Mouse (Mus musculus) layer of hippocampus, postnatal 14 days (tissue): Measurements from ENCODE around the gene Col11a2. TPM values are rescaled to one million over a fixed set of nuclear protein-coding genes. Genes with fewer than 3 reads are reported as not detected.

Experiments used
- DNase-seq, 2 experiments: peaks; one replicate each; pipeline ENCODE4 v3.0.0; 2021 to 2022; ENCODE audit warnings: low spot score in 2 of 2, mixed read lengths in 1 of 2
- microRNA-seq, 2 experiments: library from miRNA; unstranded; fragments of <30 nt; microRNA quantifications; one replicate each; pipeline ENCODE4 v1.2.0; 2021
- total RNA-seq, 2 experiments: library from RNA; stranded (reverse); gene quantifications; 2 replicates each; pipeline ENCODE4 v1.2.3; 2021

The Col11a2 gene
- total RNA-seq, 2 experiments from 2014 or later, result 26.8 to 27.4 TPM

DNA sequence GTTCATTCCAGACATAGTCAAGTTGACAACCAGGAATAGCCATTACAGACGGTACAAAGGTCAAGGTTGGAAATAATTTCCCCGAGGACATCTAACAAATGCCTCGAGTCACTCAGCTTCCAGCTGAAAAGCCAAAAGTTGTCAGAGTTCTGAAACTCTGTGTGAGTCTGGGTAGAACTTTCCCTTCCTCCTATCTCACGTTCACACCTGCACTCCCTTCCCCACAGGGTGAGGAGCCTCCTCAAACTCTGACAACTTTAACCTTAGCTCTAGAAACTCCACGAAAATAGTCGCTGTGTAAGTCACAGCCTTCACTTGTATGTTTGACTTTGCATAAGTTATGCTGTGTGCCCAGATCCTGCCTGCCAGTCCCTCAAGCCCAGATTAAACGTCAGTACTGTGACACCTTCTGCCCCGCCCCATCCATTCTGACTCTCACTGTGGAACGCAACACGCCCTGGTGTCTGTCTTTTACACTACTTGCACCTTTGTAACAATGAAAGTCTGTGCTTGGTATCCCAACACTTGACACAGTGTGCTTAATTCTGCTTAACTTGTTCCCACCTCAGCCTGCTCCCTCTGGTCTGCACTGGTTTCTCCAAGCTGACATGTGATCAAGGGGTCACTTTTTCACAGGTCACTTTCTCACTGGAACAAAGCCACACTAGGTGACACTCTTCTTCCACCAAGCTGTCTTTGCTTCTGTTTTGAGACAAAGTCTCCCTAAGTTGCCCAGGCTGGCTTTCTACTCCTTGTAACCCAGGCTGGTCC is 59.7 kb downstream of the Col11a2 start:
- DNase-seq, result no peak

DNA sequence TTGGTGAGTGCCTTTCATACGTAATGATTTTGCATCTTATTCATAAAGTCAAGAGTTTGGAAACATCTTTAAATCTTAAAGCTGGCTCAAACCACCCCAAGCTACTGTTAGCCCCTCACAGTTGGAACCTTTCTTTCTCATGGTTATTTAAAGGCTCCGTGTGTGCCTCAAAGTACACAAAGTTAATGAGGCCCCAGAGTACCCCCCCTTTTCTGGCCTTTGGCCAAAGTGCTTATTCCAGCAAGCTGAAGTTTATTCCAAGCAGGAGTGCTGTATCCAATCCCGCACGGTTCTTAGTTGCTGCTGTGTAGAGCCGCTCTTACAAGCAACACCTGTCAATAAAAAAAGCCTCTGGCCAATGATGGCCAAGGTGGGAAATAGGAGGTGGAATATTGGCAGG is 60.3 kb downstream of the Col11a2 start:
- DNase-seq, result no peak

DNA sequence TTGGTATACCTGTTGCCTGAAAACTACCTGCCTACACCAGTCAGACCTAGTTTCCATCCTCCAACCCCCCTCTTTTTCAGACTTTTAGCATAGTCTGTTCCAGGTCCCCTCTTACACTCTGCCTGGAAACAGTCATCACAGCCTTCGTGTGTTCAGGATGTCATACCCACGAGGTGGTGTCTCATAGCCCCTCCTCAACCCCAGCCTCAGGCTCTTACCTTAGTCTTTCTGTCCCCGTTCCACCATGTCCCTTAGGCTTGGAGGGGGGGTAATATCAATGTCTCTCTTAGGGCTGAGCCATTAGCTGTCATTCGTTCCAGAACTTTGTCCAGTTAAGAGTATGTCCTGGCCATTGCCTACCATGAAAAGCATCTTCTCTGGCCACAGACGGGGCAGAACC is 61.9 kb downstream of the Col11a2 start:
- no peak for DNase-seq

DNA sequence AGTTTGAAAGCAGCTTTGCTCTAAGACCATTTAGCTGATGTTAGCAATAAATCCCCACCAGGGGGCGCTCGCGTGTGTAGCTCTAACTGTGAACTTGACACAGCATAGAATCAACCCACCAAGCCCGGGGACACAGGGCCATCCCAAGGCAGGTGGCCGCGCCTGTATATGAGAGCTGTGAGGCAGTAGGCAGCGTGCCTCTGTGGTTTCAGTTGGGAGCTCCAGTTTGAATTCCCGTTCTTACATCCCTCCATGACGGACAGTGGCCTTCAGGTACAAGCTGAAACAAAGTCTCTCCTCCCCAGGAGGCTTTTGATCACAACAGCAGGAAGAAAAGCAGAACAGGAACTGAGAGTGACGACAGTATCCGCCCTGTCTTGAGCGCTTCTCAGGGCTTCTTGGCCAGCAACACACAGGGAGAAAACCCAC is 62.4 kb downstream of the Col11a2 start:
- peak; percentile 89 to 93 for DNase-seq

DNA sequence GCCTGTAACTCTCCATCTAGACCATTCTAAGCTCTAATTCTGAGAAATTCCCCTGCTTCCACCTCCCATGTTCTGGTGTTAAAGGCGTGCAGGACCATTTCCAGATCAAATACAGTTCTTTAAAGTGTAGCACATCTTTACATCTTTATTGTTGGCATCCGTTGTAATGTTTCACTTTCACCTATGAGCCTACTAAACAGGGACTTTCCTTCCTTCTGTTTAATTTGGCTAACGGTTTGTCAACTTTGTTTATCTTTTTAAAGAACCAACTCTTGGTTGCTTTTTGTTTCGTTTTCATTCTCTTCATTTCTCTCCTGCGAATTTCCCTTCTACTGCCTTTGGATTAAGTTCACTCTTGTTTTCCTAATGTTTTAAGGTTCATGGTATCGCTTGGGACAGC is 63.6 kb downstream of the Col11a2 start:
- no peak for DNase-seq

DNA sequence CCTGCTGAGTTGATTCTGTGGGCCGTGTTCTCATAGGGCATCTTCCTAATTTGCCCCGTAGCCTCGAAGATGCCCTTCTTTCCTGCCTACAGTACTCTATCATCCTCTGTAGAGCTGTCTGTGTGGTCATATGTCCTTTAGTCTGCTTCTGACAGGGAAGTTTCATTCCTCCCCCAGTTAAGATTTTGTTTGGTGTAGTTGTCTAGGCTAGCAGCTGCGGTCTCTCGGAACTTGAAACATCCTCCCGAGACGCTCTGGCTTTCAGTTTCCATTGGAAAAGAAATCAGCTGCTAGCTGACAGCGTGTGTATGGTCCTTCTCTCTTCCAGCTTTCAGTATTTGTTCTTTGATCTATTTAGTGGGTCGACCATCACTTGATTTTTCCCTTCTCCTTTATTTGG is 65.6 kb downstream of the Col11a2 start:
- DNase-seq, result no peak

DNA sequence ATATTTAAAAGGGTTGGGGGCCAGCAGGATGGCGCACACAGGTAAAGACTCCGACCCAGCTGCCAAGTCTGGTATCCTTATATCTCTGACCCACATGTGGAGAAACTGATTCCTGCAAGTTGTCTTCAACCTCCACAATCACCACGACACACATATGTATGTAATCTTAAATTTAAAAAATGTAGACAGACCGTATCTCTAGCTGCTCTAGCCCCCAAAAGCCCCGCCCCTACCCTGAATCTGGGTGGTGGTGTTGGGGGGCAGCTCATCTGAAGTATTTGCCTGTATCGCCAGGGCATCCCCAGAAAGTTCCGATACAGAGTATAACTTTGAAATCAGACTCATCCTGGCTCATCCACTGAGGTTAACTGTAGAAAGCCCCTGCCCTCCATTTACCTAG is 67.3 kb downstream of the Col11a2 start:
- no peak for DNase-seq

DNA sequence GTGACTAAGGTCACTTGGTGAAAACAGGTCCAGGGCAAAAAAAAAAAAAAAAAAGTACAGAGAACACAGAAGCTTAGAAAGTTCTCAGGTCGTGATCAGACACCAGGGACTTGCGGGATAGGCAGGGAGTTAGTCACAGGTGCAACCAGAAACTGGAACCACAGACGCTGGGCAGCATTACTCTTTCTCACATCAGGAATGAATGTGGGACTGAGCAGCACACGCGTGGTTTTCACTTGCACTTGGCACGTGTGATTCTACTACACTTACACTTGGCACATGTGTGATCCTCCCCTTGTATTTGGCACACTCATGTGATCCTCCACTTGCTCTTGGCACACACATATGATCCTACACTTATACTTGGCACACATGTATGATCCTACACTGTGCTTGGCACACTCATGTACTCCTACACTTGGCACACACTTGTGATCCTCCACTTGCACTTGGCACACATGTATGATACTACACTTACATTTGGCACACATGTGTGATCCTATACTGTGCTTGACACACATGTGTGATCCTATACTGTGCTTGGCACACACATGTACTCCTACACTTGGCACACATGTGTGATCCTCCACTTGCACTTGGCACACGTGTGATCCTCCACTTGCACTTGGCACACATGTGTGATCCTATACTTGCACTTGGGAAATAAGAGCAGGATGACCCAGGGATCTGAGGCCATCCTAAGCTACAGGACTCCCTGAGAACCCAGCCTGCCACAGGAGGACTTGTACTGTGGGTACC is 68.1 kb downstream of the Col11a2 start:
- no peak for DNase-seq

DNA sequence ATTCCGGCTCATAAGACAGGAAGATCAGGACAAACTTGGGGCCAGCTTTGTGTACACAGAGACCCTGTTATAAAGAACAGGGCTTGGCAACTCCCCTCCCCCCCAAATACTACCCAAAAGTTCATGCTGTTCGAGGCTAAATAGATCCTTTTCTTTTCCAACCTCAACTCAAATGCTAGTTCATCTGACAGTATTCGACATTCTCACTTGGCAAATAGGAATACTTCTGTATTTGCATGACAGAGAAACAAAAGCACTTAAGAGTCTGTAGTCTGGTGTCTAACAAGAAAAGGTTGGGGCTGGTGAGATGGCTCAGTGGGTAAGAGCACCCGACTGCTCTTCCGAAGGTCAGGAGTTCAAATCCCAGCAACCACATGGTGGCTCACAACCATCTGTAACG is 69.2 kb downstream of the Col11a2 start:
- DNase-seq, result no peak

DNA sequence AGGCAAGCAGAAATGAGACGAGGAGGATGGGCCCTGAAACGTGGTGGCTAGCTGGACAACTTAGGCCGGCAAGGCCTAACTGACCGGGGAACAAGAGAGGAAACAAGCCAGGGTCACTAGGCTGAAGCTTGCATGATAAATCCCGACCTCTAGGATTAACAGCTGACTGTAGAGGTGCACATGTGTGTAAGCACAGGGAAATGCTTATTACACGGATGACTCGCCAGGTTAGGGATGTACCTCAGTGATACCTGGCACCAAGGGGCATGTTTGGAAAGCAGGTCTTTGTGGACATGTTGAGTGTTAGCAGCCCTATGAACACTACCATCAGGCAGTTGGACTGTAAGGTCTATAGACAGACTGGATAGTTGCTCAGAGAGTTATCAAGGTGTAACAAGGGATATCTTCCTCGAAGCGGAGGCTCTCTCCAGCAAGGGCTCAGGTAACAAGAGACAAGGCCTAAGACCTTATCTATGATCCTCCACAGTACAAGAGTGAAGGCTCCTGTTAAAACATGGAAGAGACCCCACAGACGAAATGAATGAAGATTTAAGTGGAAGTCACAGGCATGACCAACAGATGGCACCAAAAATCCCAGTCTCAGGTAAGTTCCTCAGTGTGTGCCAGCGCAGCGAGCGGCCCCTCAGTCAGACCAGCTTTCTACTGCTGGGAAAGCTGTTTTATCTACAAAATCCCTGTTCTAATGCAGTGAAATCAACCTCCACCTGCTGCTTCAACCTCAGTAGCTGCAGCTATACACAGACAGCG is 70.0 kb downstream of the Col11a2 start:
- DNase-seq, result no peak

DNA sequence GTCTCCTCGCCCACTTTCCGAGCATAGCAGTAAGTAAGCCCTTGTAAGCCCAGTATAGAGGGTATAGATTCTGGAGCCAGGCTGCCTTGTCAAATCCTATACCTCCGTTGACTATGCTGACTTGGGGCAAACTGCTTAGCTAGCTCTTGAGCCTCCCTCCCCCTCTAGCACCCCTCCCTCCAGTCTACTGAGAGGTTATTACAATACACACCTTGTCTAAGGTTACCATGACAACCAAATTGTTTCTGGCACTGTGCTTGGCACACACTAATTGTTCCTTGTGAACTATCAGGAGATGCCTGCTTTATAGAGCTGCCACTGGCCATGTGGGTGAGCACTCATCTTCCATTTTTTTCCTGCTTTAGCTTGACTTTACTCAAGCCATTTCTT is 70.6 kb downstream of the Col11a2 start:
- no peak for DNase-seq

DNA sequence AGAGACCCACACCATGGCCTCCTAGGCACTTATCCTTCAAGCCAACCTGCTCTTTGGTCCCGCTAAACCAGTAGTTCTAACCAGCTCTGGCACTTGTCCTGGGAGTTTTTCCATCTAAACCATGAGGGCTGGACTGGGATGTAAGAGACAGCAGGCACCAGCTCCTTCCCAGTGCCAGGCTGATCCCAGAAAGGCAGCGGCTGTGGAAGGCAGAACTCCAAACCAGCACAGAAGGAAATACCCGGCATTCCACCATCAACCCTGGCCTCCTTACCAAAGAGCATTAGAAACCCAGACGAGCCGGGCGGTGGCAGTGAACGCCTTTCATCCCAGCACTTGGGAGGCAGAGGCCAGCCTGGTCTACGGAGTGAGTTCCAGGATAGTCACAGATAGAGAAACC is 71.1 kb downstream of the Col11a2 start:
- no peak for DNase-seq

DNA sequence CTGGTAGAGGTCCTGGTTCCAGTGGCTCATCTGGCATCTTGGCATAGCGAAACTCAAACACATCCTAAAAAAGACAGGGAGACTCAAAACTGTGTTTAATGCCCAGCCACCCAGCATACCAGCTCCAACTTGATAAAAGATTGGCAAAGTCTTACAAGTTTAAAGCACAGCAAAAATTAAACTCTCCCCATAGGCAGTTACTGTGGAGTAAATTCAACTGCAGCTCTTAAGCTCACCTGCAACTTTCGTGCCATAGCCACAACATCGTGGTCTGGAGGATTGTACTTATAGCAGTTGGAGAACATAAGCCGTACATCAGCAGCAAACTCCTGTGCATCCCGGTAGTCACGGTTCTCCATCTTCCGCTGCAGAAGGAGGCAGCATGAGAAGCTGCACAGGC is 74.9 kb downstream of the Col11a2 start:
- no peak for DNase-seq

Small RNA genes within 50 kb of the gene (microRNA-seq; reads per million reads assigned to microRNA genes)
- gene Mir219a-1 (0 to 0.68 reads per million in 2 experiments), gene Mir219c (0 reads per million in 2 experiments)

Other genes starting within 250 kb of the Col11a2 start
- gene Kank3, start 228.9 kb upstream of the Col11a2 start, total RNA-seq, result 10 to 100 TPM; 45.2 to 48.1 TPM
- gene Rps28, start 214.9 kb upstream of the Col11a2 start, total RNA-seq, result 100 to 1,000 TPM; 776 to 830 TPM
- gene Ndufa7, start 214.9 kb upstream of the Col11a2 start, total RNA-seq, result 100 to 1,000 TPM; 209 to 232 TPM
- gene Cd320, start 196.3 kb upstream of the Col11a2 start, total RNA-seq, result 10 to 100 TPM; 25.9 to 28.8 TPM
- gene Gm7029, start 165.6 kb upstream of the Col11a2 start, total RNA-seq, result not detected
- gene Kifc1, start 148.8 kb upstream of the Col11a2 start, total RNA-seq, result 1 to 10 TPM; 2.9 to 4.5 TPM
- under 1 TPM in 1 of 2 experiments, not detected in 1; 0.50 TPM for gene Platr17, start 134.3 kb upstream of the Col11a2 start, total RNA-seq
- gene Daxx, start 130.0 kb upstream of the Col11a2 start, total RNA-seq, result 10 to 100 TPM; 28.0 to 28.6 TPM
- gene Tapbp, start 123.5 kb upstream of the Col11a2 start, total RNA-seq, result 10 to 100 TPM; 27.4 to 34.4 TPM
- 10 to 100 TPM; 30.5 to 34.0 TPM for gene Zbtb22, start 123.5 kb upstream of the Col11a2 start, total RNA-seq
- gene Rgl2, start 109.9 kb upstream of the Col11a2 start, total RNA-seq, result 10 to 100 TPM; 67.0 to 68.9 TPM
- gene Pfdn6, start 99.1 kb upstream of the Col11a2 start, total RNA-seq, result 10 to 100 TPM; 89.3 to 93.4 TPM
- 10 to 100 TPM; 17.5 to 18.5 TPM for gene Wdr46, start 98.8 kb upstream of the Col11a2 start, total RNA-seq
- gene B3galt4, start 87.9 kb upstream of the Col11a2 start, total RNA-seq, result 1 to 10 TPM; 5.4 to 6.8 TPM
- 10 to 100 TPM; 78.5 to 84.4 TPM for gene Vps52, start 83.6 kb upstream of the Col11a2 start, total RNA-seq
- gene Rps18, start 83.4 kb upstream of the Col11a2 start, total RNA-seq, result 100 to 1,000 TPM; 356 to 380 TPM
- 10 to 100 TPM; 14.4 to 15.9 TPM for gene H2-K1, start 39.1 kb upstream of the Col11a2 start, total RNA-seq
- 10 to 100 TPM; 32.5 to 37.8 TPM for gene Ring1, start 14.8 kb upstream of the Col11a2 start, total RNA-seq
- gene H2-Ke6, start 11.4 kb upstream of the Col11a2 start, total RNA-seq, result 10 to 100 TPM; 48.0 to 48.7 TPM
- 10 to 100 TPM; 91.2 to 97.5 TPM for gene Slc39a7, start 7.8 kb upstream of the Col11a2 start, total RNA-seq
- gene Rxrb, start 7.6 kb upstream of the Col11a2 start, total RNA-seq, result 10 to 100 TPM; 70.9 to 72.1 TPM
- gene H2-Oa, start 52.9 kb downstream of the Col11a2 start, total RNA-seq, result not detected
- 10 to 100 TPM; 36.8 to 38.0 TPM for gene H2-DMa, start 80.1 kb downstream of the Col11a2 start, total RNA-seq
- 100 to 1,000 TPM; 248 to 278 TPM for gene Brd2, start 83.2 kb downstream of the Col11a2 start, total RNA-seq
- gene H2-DMb2, start 103.9 kb downstream of the Col11a2 start, total RNA-seq, result 1 to 10 TPM in 1 of 2 experiments, under 1 TPM in 1; 0.55 to 1.0 TPM
- gene H2-DMb1, start 113.6 kb downstream of the Col11a2 start, total RNA-seq, result under 1 TPM; 0.65 to 0.98 TPM
- 1 to 10 TPM; 2.8 to 3.2 TPM for gene Tap1, start 148.1 kb downstream of the Col11a2 start, total RNA-seq
- 1 to 10 TPM; 1.1 to 1.8 TPM for gene Psmb9, start 148.3 kb downstream of the Col11a2 start, total RNA-seq
- 1 to 10 TPM; 2.5 to 2.6 TPM for gene Psmb8, start 158.3 kb downstream of the Col11a2 start, total RNA-seq
- 1 to 10 TPM; 5.7 to 5.9 TPM for gene Tap2, start 164.1 kb downstream of the Col11a2 start, total RNA-seq
- under 1 TPM in 1 of 2 experiments, not detected in 1; 0.69 TPM for gene H2-Ob, start 199.5 kb downstream of the Col11a2 start, total RNA-seq
- gene H2-Ab1, start 218.3 kb downstream of the Col11a2 start, total RNA-seq, result 1 to 10 TPM; 2.3 to 2.7 TPM
- gene H2-Aa, start 248.4 kb downstream of the Col11a2 start, total RNA-seq, result 1 to 10 TPM in 1 of 2 experiments, under 1 TPM in 1; 0.93 to 2.1 TPM